Comparison of ENCODE assay signal across 9 mouse cellular contexts in genomic region chr4:136776471-136776892, GRCm38 (mm10). TPM values are rescaled to one million over a fixed set of nuclear protein-coding genes. Genes with fewer than 3 reads are reported as not detected.
DNase-seq lines count a peak whose midpoint lies in the region; ATAC-seq and TF ChIP-seq lines count a peak whose summit lies in the region.
"Had no signal": no experiment of that assay in that cellular context is flagged by ENCODE, and none has a peak within 500 bp of the region (broad histone marks: within the 10 kb centered on the region; RNA-seq: fewer than 3 reads in every experiment).

No protein-coding gene starts in this region.

- no peaks in the 10 kb centered on the region for H3K9me3 ChIP-seq in lung, embryonic 14.5 days (ENCODE audit: low read depth, low read length)
- no peaks in the 10 kb centered on the region for H3K9me3 ChIP-seq in heart, embryonic 13.5 days
- H3K9me3 ChIP-seq in midbrain, postnatal 0 days (ENCODE audit: low read length): no peaks in the 10 kb centered on the region

- 8% methylated on average over 9 of the region's 9 CpGs for WGBS in lung, embryonic 14.5 days
- WGBS in heart, embryonic 13.5 days: 5% methylated on average over 9 of the region's 9 CpGs
- WGBS in midbrain, postnatal 0 days: 16% methylated on average over 9 of the region's 9 CpGs

- H3K4me2 ChIP-seq in lung, embryonic 14.5 days: peak overlapping the region; percentile 26; the same call in 1 of the 2 replicates
- peak overlapping the region; percentile 47 for H3K4me2 ChIP-seq in heart, embryonic 13.5 days
- no peak overlapping the region for H3K4me2 ChIP-seq in midbrain, postnatal 0 days (ENCODE audit: low read depth, low read length, poor library complexity, severe bottlenecking)

- H3K36me3 ChIP-seq in lung, embryonic 14.5 days (ENCODE audit: insufficient read depth): no peaks in the 10 kb centered on the region
- H3K36me3 ChIP-seq in heart, embryonic 13.5 days: no peaks in the 10 kb centered on the region
- no peaks in the 10 kb centered on the region for H3K36me3 ChIP-seq in midbrain, postnatal 0 days (ENCODE audit: insufficient read depth, low read length)

- TF ChIP-seq CTCF in lung, embryonic 14.5 days (IDR thresholded peaks at IDR 0.05; ENCODE audit: low read depth): no peak
- TF ChIP-seq CTCF in midbrain, postnatal 0 days (IDR thresholded peaks at IDR 0.05): no peak

- no peak overlapping the region for H3K27ac ChIP-seq in lung, embryonic 14.5 days (ENCODE audit: low read depth)
- H3K27ac ChIP-seq in heart, embryonic 13.5 days (replicated peaks): peak overlapping the region; percentile 45; the same call in 1 of the 2 replicates
- H3K27ac ChIP-seq in midbrain, postnatal 0 days (ENCODE audit: low read depth, low read length): no peak overlapping the region

- H3K27me3 ChIP-seq in lung, embryonic 14.5 days (ENCODE audit: insufficient read depth, low read length): no peaks in the 10 kb centered on the region
- H3K27me3 ChIP-seq in heart, embryonic 13.5 days (replicated peaks): no peaks in the 10 kb centered on the region
- no peaks in the 10 kb centered on the region for H3K27me3 ChIP-seq in midbrain, postnatal 0 days (ENCODE audit: insufficient read depth, low read length)

- no peak overlapping the region for H3K4me3 ChIP-seq in lung, embryonic 14.5 days (ENCODE audit: low read depth, low read length)
- H3K4me3 ChIP-seq in heart, embryonic 13.5 days: 0 out of 2 replicates have a peak overlapping the region, but pooled peaks have one; percentile 9
- H3K4me3 ChIP-seq in midbrain, postnatal 0 days (ENCODE audit: low read depth, low read length): no peak overlapping the region
- H3K4me3 ChIP-seq: erythroblast, embryonic 14.5 days had no signal

- peak; percentile 67 for DNase-seq in lung, embryonic 14.5 days
- no peak for DNase-seq in lung, postnatal 25 days (ENCODE audit: low spot score)
- DNase-seq in embryo, embryonic 11 days: peak; percentile 65
- no peak for DNase-seq in midbrain, postnatal 0 days (ENCODE audit: low spot score)
- DNase-seq in cerebellum, adult 11-12 months: no peak
- no peak for DNase-seq in urinary bladder, postnatal 14 days (ENCODE audit: low spot score)

- no peak for ATAC-seq in lung, embryonic 14.5 days (ENCODE audit: insufficient read depth)
- ATAC-seq in heart, embryonic 13.5 days (ENCODE audit: extremely low read depth, insufficient number of reproducible peaks, low FRiP score, low TSS enrichment): no peak
- ATAC-seq in midbrain, postnatal 0 days (ENCODE audit: low FRiP score): no peak
- no peak for ATAC-seq in inflammation-experienced regulatory T-cells, adult 6 months

- no peak overlapping the region for H3K9ac ChIP-seq in lung, embryonic 14.5 days
- H3K9ac ChIP-seq in heart, embryonic 13.5 days: peak overlapping the region; percentile 56
- 0 out of 2 replicates have a peak overlapping the region, but pooled peaks have one; percentile 13 for H3K9ac ChIP-seq in midbrain, postnatal 0 days (replicated peaks; ENCODE audit: low read length, poor library complexity, severe bottlenecking)

- peaks cover 14% of the 10 kb centered on the region for H3K4me1 ChIP-seq in lung, embryonic 14.5 days (ENCODE audit: insufficient read depth)
- H3K4me1 ChIP-seq in heart, embryonic 13.5 days: peaks cover 32% of the 10 kb centered on the region
- H3K4me1 ChIP-seq in midbrain, postnatal 0 days (ENCODE audit: insufficient read depth, low read length): peaks cover 4% of the 10 kb centered on the region; the same call in 1 of the 2 replicates

RNA-seq across cellular contexts. Expression of gene Ephb2, which starts 59.3 kb away (rescaled TPM):
- polyA plus RNA-seq in lung, embryonic 14.5 days (2014; fragmentation: Nextera tagmentation; extraction: Ambion mirVana): 7.9 and 8.5 TPM in 2 replicates
- 1.2 and 1.3 TPM in 2 replicates for polyA plus RNA-seq in heart, embryonic 13.5 days (2015; fragmentation: Nextera tagmentation; extraction: Ambion mirVana)
- 149 and 202 TPM in 2 replicates for total RNA-seq in midbrain, postnatal 0 days (2014; rRNA removed)
- polyA plus RNA-seq in midbrain, postnatal 0 days (2015; fragmentation: Nextera tagmentation; extraction: Ambion mirVana): 13.6 and 15.6 TPM in 2 replicates
- polyA plus RNA-seq in inflammation-experienced regulatory T-cells, adult 6 months (2017; shearing (Covaris generic)): under 1 TPM in 1 of 3 experiments, not detected in 2; 0.05 TPM
- polyA plus RNA-seq: erythroblast, embryonic 14.5 days had no signal

Comparison
In these comparisons a context has a peak if more than half of its experiments do, and no peak if none do; other contexts are left out.
1. DNase-seq: peak in lung, embryonic 14.5 days (single experiment) and embryo, embryonic 11 days (single experiment); none in lung, postnatal 25 days (single experiment), midbrain, postnatal 0 days (single experiment), cerebellum, adult 11-12 months (single experiment) and urinary bladder, postnatal 14 days (single experiment).